Mouse (Mus musculus) stomach, embryonic 15.5 days (tissue): ENCODE data around the gene Mapkapk3. TPM values are rescaled to one million over a fixed set of nuclear protein-coding genes. Genes with fewer than 3 reads are reported as not detected.
A peak's percentile ranks its signal among the peaks of the same experiment; 100 is the strongest.

ENCODE experiments used
- ATAC-seq: fragments of 200-750 bp; cut with Nextera tagmentation; 2 replicates; pipeline ENCODE4 v1.8.0; 2017; ENCODE audit warnings: low read depth, moderate number of reproducible peaks, moderate TSS enrichment; ENCODE audit not compliant: insufficient read depth, low FRiP score
- H3K27ac ChIP-seq: fragments of 300-500 bp; sonication (generic); 2 replicates; pipeline ENCODE4 v1.5.1; 2015; ENCODE audit warnings: mild to moderate bottlenecking, inconsistent platforms
- H3K27me3 ChIP-seq: fragments of 300-500 bp; sonication (generic); replicated peaks from 2 replicates; pipeline ENCODE4 v1.6.1; 2015; ENCODE audit warnings: inconsistent platforms
- H3K36me3 ChIP-seq: fragments of 300-500 bp; sonication (generic); 2 replicates; pipeline ENCODE4 v1.6.1; 2015; ENCODE audit warnings: inconsistent platforms
- H3K4me1 ChIP-seq: fragments of 300-500 bp; sonication (generic); 2 replicates; pipeline ENCODE4 v1.6.1; 2015; ENCODE audit warnings: inconsistent platforms
- H3K4me2 ChIP-seq: fragments of 300-500 bp; sonication (generic); 2 replicates; pipeline ENCODE4 v1.6.1; 2015; ENCODE audit warnings: mild to moderate bottlenecking, inconsistent platforms
- H3K4me3 ChIP-seq: fragments of 300-500 bp; sonication (generic); replicated peaks from 2 replicates; pipeline ENCODE4 v1.5.1; 2015; ENCODE audit warnings: inconsistent platforms
- H3K9ac ChIP-seq: fragments of 300-500 bp; sonication (generic); 2 replicates; pipeline ENCODE4 v1.6.1; 2015; ENCODE audit warnings: inconsistent platforms
- H3K9me3 ChIP-seq: fragments of 300-500 bp; sonication (generic); 2 replicates; pipeline ENCODE4 v1.6.1; 2016; ENCODE audit warnings: inconsistent platforms
- WGBS: fragments of 180-500 bp; shearing (Covaris S2); methylation state at CpG from one replicate; pipeline ENCODE4 v1.1.7; 2015; 5-methylcytosine and 5-hydroxymethylcytosine counted together
- polyA plus RNA-seq: library from polyadenylated mRNA; unstranded; fragments of >200 nt; fragmentation: Nextera tagmentation; extraction: Ambion mirVana; gene quantifications from 2 replicates; pipeline ENCODE4 v1.2.1, GENCODE M21; 2015

Gene Mapkapk3
- polyA plus RNA-seq, 1 experiment from 2014 or later = 38.0 TPM

- WGBS = 77% methylated on average over 3 of the region's 3 CpGs
- no peaks in the 10 kb centered on the region for H3K9me3 ChIP-seq
- H3K9ac ChIP-seq = no peak overlapping the region
- H3K4me1 ChIP-seq = no peaks in the 10 kb centered on the region
- no peak overlapping the region for H3K4me3 ChIP-seq
- H3K36me3 ChIP-seq = no peaks in the 10 kb centered on the region; the same call in 1 of the 2 replicates
- no peak overlapping the region for H3K4me2 ChIP-seq
- no peak for ATAC-seq
- no peaks in the 10 kb centered on the region for H3K27me3 ChIP-seq
- H3K27ac ChIP-seq = no peak overlapping the region
Observed at GRCm38 (mm10) chr9:107255596-107255995, 34.1 kb downstream of the Mapkapk3 start.

GRCm38 (mm10) chr9:107254925-107255324, 34.8 kb downstream of the Mapkapk3 start:
- no peaks in the 10 kb centered on the region for H3K9me3 ChIP-seq
- no peaks in the 10 kb centered on the region for H3K27me3 ChIP-seq
- H3K27ac ChIP-seq = no peak overlapping the region
- no peak for ATAC-seq
- no peaks in the 10 kb centered on the region; the same call in 1 of the 2 replicates for H3K36me3 ChIP-seq
- H3K9ac ChIP-seq = no peak overlapping the region
- WGBS = 76% methylated on average over 3 of the region's 3 CpGs
- no peak overlapping the region for H3K4me2 ChIP-seq
- H3K4me1 ChIP-seq = no peaks in the 10 kb centered on the region
- H3K4me3 ChIP-seq = no peak overlapping the region

- H3K27me3 ChIP-seq = no peaks in the 10 kb centered on the region
- 65% methylated on average over 12 of the region's 12 CpGs for WGBS
- H3K4me2 ChIP-seq = no peak overlapping the region
- no peak overlapping the region for H3K4me3 ChIP-seq
- no peak overlapping the region for H3K9ac ChIP-seq
- no peaks in the 10 kb centered on the region for H3K4me1 ChIP-seq
- ATAC-seq = no peak
- no peaks in the 10 kb centered on the region for H3K9me3 ChIP-seq
- no peak overlapping the region for H3K27ac ChIP-seq
- H3K36me3 ChIP-seq = no peaks in the 10 kb centered on the region
Observed at GRCm38 (mm10) chr9:107254476-107254875, 35.2 kb downstream of the Mapkapk3 start.

- Histone ChIP-seq H3K4me2 (no peak overlapping the region), H3K27ac (no peak overlapping the region), H3K9ac (no peak overlapping the region), H3K9me3 (no peaks in the 10 kb centered on the region), H3K36me3 (no peaks in the 10 kb centered on the region), H3K27me3 (no peaks in the 10 kb centered on the region), H3K4me1 (no peaks in the 10 kb centered on the region), H3K4me3 (no peak overlapping the region)
- 22% methylated on average over 5 of the region's 5 CpGs for WGBS
- no peak for ATAC-seq
Observed at GRCm38 (mm10) chr9:107252164-107252563, 37.5 kb downstream of the Mapkapk3 start.

- ATAC-seq = no peak
- Histone ChIP-seq H3K4me3 (no peak overlapping the region), H3K9ac (no peak overlapping the region), H3K9me3 (no peaks in the 10 kb centered on the region), H3K27ac (no peak overlapping the region), H3K4me1 (no peaks in the 10 kb centered on the region), H3K4me2 (no peak overlapping the region), H3K27me3 (no peaks in the 10 kb centered on the region), H3K36me3 (no peaks in the 10 kb centered on the region)
- 79% methylated on average over 14 of the region's 14 CpGs for WGBS
Observed at GRCm38 (mm10) chr9:107250416-107251337, 39.0 kb downstream of the Mapkapk3 start.

GRCm38 (mm10) chr9:107249154-107249553, 40.5 kb downstream of the Mapkapk3 start:
- H3K9me3 ChIP-seq = no peaks in the 10 kb centered on the region
- no peak overlapping the region for H3K27ac ChIP-seq
- H3K27me3 ChIP-seq = no peaks in the 10 kb centered on the region
- 64% methylated on average over 6 of the region's 6 CpGs for WGBS
- no peak overlapping the region for H3K4me2 ChIP-seq
- H3K4me1 ChIP-seq = no peaks in the 10 kb centered on the region
- H3K36me3 ChIP-seq = no peaks in the 10 kb centered on the region
- H3K9ac ChIP-seq = no peak overlapping the region
- H3K4me3 ChIP-seq = no peak overlapping the region
- no peak for ATAC-seq

- no peaks in the 10 kb centered on the region for H3K4me1 ChIP-seq
- no peak overlapping the region for H3K4me3 ChIP-seq
- 0 out of 2 replicates have a peak, but pooled peaks cover 5% of the 10 kb centered on the region for H3K27me3 ChIP-seq
- ATAC-seq = no peak
- H3K27ac ChIP-seq = no peak overlapping the region
- no peak overlapping the region for H3K4me2 ChIP-seq
- no peaks in the 10 kb centered on the region for H3K36me3 ChIP-seq
- WGBS = 51% methylated on average over 4 of the region's 4 CpGs
- H3K9ac ChIP-seq = no peak overlapping the region
- no peaks in the 10 kb centered on the region for H3K9me3 ChIP-seq
Observed at GRCm38 (mm10) chr9:107246170-107246569, 43.5 kb downstream of the Mapkapk3 start.

GRCm38 (mm10) chr9:107245311-107245710, 44.4 kb downstream of the Mapkapk3 start:
- no peaks in the 10 kb centered on the region for H3K9me3 ChIP-seq
- 76% methylated on average over 4 of the region's 4 CpGs for WGBS
- no peak for ATAC-seq
- no peak overlapping the region for H3K9ac ChIP-seq
- 0 out of 2 replicates have a peak, but pooled peaks cover 5% of the 10 kb centered on the region for H3K27me3 ChIP-seq
- H3K4me1 ChIP-seq = no peaks in the 10 kb centered on the region
- no peak overlapping the region for H3K27ac ChIP-seq
- H3K4me3 ChIP-seq = no peak overlapping the region
- H3K36me3 ChIP-seq = no peaks in the 10 kb centered on the region
- H3K4me2 ChIP-seq = no peak overlapping the region

GRCm38 (mm10) chr9:107236151-107236550, 53.5 kb downstream of the Mapkapk3 start:
- Histone ChIP-seq H3K9me3 (no peaks in the 10 kb centered on the region), H3K4me2 (no peak overlapping the region), H3K27me3 (peaks cover 76% of the 10 kb centered on the region), H3K27ac (no peak overlapping the region), H3K4me1 (peaks cover 7% of the 10 kb centered on the region), H3K9ac (no peak overlapping the region), H3K36me3 (no peaks in the 10 kb centered on the region), H3K4me3 (no peak overlapping the region)
- WGBS = 75% methylated on average over 5 of the region's 5 CpGs
- ATAC-seq = no peak

- Histone ChIP-seq H3K4me2 (no peak overlapping the region), H3K9me3 (no peaks in the 10 kb centered on the region), H3K36me3 (no peaks in the 10 kb centered on the region), H3K4me3 (no peak overlapping the region), H3K4me1 (peaks cover 10% of the 10 kb centered on the region), H3K27me3 (peaks cover 80% of the 10 kb centered on the region), H3K27ac (no peak overlapping the region), H3K9ac (no peak overlapping the region)
- no peak for ATAC-seq
- 41% methylated on average over 5 of the region's 5 CpGs for WGBS
Observed at GRCm38 (mm10) chr9:107235261-107235660, 54.4 kb downstream of the Mapkapk3 start.

- Histone ChIP-seq H3K4me2 (peak overlapping the region; percentile 99), H3K9ac (no peak overlapping the region), H3K4me3 (peak overlapping the region; percentile 55), H3K9me3 (no peaks in the 10 kb centered on the region), H3K36me3 (no peaks in the 10 kb centered on the region), H3K27ac (no peak overlapping the region), H3K4me1 (peaks cover 10% of the 10 kb centered on the region), H3K27me3 (peaks cover 83% of the 10 kb centered on the region)
- ATAC-seq = no peak
- WGBS = 21% methylated on average over 9 of the region's 9 CpGs
Observed at GRCm38 (mm10) chr9:107232140-107232539, 57.5 kb downstream of the Mapkapk3 start.

- Histone ChIP-seq H3K4me3 (peak within 1 kb of the TSS; percentile 55), H3K27me3 (peaks cover 82% of the 10 kb centered on the region), H3K4me2 (peak within 1 kb of the TSS; percentile 99), H3K36me3 (no peaks in the 10 kb centered on the region), H3K27ac (no peak within 1 kb of the TSS), H3K4me1 (peaks cover 10% of the 10 kb centered on the region), H3K9ac (0 out of 2 replicates have a peak within 1 kb of the TSS, but pooled peaks have one; percentile 19), H3K9me3 (no peaks in the 10 kb centered on the region)
- peak; percentile 72 for ATAC-seq
- WGBS = under 1% methylated on average over 87 of the region's 87 CpGs
Observed at GRCm38 (mm10) chr9:107231539-107232139, 58.0 kb downstream of the Mapkapk3 start, which contains the start of gene Dock3. TSS of gene Dock3 (minus strand) at chr9:107231909.
